ENCODE assay signal across 28 mouse cellular contexts in genomic region chr1:36970918-36971617, GRCm38 (mm10). TPM values are rescaled to one million over a fixed set of nuclear protein-coding genes. Genes with fewer than 3 reads are reported as not detected.
DNase-seq lines count a peak whose midpoint lies in the region; ATAC-seq lines count a peak whose summit lies in the region.
"Had no signal": no experiment of that assay in that cellular context is flagged by ENCODE, and none has a peak within 500 bp of the region (broad histone marks: within the 10 kb centered on the region; RNA-seq: fewer than 3 reads in every experiment).

No protein-coding gene starts in this region.

- DNase-seq in large intestine, adult 2 months (ENCODE audit: low read depth, low spot score) = peak; percentile 75
- no peak for DNase-seq in layer of hippocampus, adult 11-12 months (ENCODE audit: low spot score)
- no peak for DNase-seq in T-cell, adult 2 months (ENCODE audit: low spot score)
- no peak for DNase-seq in adrenal gland, postnatal 10 days
- no peak for DNase-seq in right cerebral cortex, adult 18-20 months
- DNase-seq: adrenal gland, adult 8-10 months; adrenal gland, postnatal 25 days; cerebellum, adult 11 months; cerebellum, adult 18-20 months; cerebellum, adult 8-10 months; cerebellum, adult 9-11 months; cerebellum, postnatal 14 days; cerebellum, postnatal 36 days; embryo, embryonic 11 days had no signal

- no peak overlapping the region for H3K4me3 ChIP-seq in intestine, embryonic 15.5 days (replicated peaks)
- H3K4me3 ChIP-seq in intestine, embryonic 16.5 days (ENCODE audit: low read length) = no peak overlapping the region
- H3K4me3 ChIP-seq in stomach, embryonic 16.5 days (replicated peaks; ENCODE audit: low read length) = no peak overlapping the region
- H3K4me3 ChIP-seq: embryonic facial prominence, embryonic 13.5 days; embryonic facial prominence, embryonic 15.5 days; erythroblast, embryonic 14.5 days; forebrain, embryonic 10.5 days; forebrain, embryonic 12.5 days had no signal

- peak; percentile 93 for ATAC-seq in intestine, embryonic 15.5 days
- ATAC-seq in intestine, embryonic 16.5 days = peak; percentile 92
- peak; percentile 69 for ATAC-seq in stomach, embryonic 16.5 days (ENCODE audit: insufficient read depth, low FRiP score)
- ATAC-seq: activated CD4-positive, CD25-positive, alpha-beta regulatory T cell, adult 4 months; forebrain, embryonic 14.5 days; forebrain, embryonic 16.5 days had no signal

- no peaks in the 10 kb centered on the region for H3K36me3 ChIP-seq in intestine, embryonic 15.5 days
- no peaks in the 10 kb centered on the region for H3K36me3 ChIP-seq in intestine, embryonic 16.5 days (ENCODE audit: control insufficient read depth, insufficient read depth, low read length)
- H3K36me3 ChIP-seq in stomach, embryonic 16.5 days (ENCODE audit: control insufficient read depth, insufficient read depth, low read length) = no peaks in the 10 kb centered on the region
- H3K36me3 ChIP-seq: embryonic facial prominence, embryonic 13.5 days; embryonic facial prominence, embryonic 15.5 days; forebrain, embryonic 10.5 days; forebrain, embryonic 12.5 days had no signal

- H3K4me1 ChIP-seq in intestine, embryonic 15.5 days (replicated peaks) = peaks cover 3% of the 10 kb centered on the region
- H3K4me1 ChIP-seq in intestine, embryonic 16.5 days (ENCODE audit: control insufficient read depth, insufficient read depth, low read length) = no peaks in the 10 kb centered on the region
- no peaks in the 10 kb centered on the region for H3K4me1 ChIP-seq in stomach, embryonic 16.5 days (ENCODE audit: control insufficient read depth, insufficient read depth, low read length)
- H3K4me1 ChIP-seq: embryonic facial prominence, embryonic 13.5 days; embryonic facial prominence, embryonic 15.5 days; forebrain, embryonic 10.5 days; forebrain, embryonic 12.5 days had no signal

- H3K27me3 ChIP-seq in intestine, embryonic 15.5 days (replicated peaks) = no peaks in the 10 kb centered on the region
- no peaks in the 10 kb centered on the region for H3K27me3 ChIP-seq in intestine, embryonic 16.5 days (replicated peaks; ENCODE audit: control insufficient read depth, insufficient read depth, low read length)
- H3K27me3 ChIP-seq in stomach, embryonic 16.5 days (ENCODE audit: control insufficient read depth, insufficient read depth, low read length) = no peaks in the 10 kb centered on the region
- H3K27me3 ChIP-seq: embryonic facial prominence, embryonic 13.5 days; embryonic facial prominence, embryonic 15.5 days; forebrain, embryonic 12.5 days had no signal

- no peak overlapping the region for H3K27ac ChIP-seq in intestine, embryonic 15.5 days
- H3K27ac ChIP-seq in intestine, embryonic 16.5 days (ENCODE audit: low read length) = no peak overlapping the region
- H3K27ac ChIP-seq in stomach, embryonic 16.5 days (ENCODE audit: low read length) = no peak overlapping the region; the same call in 1 of the 2 replicates
- H3K27ac ChIP-seq: embryonic facial prominence, embryonic 13.5 days; embryonic facial prominence, embryonic 15.5 days; forebrain, embryonic 10.5 days; forebrain, embryonic 12.5 days had no signal

- H3K4me2 ChIP-seq in intestine, embryonic 15.5 days (replicated peaks) = no peak overlapping the region
- H3K4me2 ChIP-seq in intestine, embryonic 16.5 days (ENCODE audit: low read depth, low read length) = no peak overlapping the region
- no peak overlapping the region for H3K4me2 ChIP-seq in stomach, embryonic 16.5 days (ENCODE audit: low read depth, low read length)
- H3K4me2 ChIP-seq: embryonic facial prominence, embryonic 13.5 days; embryonic facial prominence, embryonic 15.5 days; forebrain, embryonic 12.5 days had no signal

- H3K9me3 ChIP-seq in intestine, embryonic 15.5 days = no peaks in the 10 kb centered on the region
- no peaks in the 10 kb centered on the region for H3K9me3 ChIP-seq in intestine, embryonic 16.5 days (ENCODE audit: control insufficient read depth, low read length)
- no peaks in the 10 kb centered on the region for H3K9me3 ChIP-seq in stomach, embryonic 16.5 days (replicated peaks; ENCODE audit: control insufficient read depth, low read length)
- H3K9me3 ChIP-seq: embryonic facial prominence, embryonic 15.5 days; forebrain, embryonic 10.5 days had no signal

- H3K9ac ChIP-seq in intestine, embryonic 15.5 days = no peak overlapping the region
- H3K9ac ChIP-seq in intestine, embryonic 16.5 days (ENCODE audit: low read depth, low read length) = no peak overlapping the region
- H3K9ac ChIP-seq in stomach, embryonic 16.5 days (ENCODE audit: low read length) = no peak overlapping the region
- H3K9ac ChIP-seq: embryonic facial prominence, embryonic 13.5 days; embryonic facial prominence, embryonic 15.5 days; forebrain, embryonic 12.5 days had no signal

- WGBS in intestine, embryonic 15.5 days = 69% methylated on average over 3 of the region's 3 CpGs
- 66% methylated on average over 3 of the region's 3 CpGs for WGBS in intestine, embryonic 16.5 days
- 22% methylated on average over 3 of the region's 3 CpGs for WGBS in large intestine, adult 2 months
- WGBS in stomach, embryonic 16.5 days = 75% methylated on average over 3 of the region's 3 CpGs

RNA-seq across cellular contexts. Expression of gene Tmem131, which starts 27.6 kb away (rescaled TPM):
- polyA plus RNA-seq in intestine, embryonic 15.5 days (2015; fragmentation: Nextera tagmentation; extraction: Ambion mirVana) = 13.3 and 13.7 TPM in 2 replicates
- polyA plus RNA-seq in intestine, embryonic 16.5 days (2015; fragmentation: Nextera tagmentation; extraction: Ambion mirVana) = 9.3 and 11.3 TPM in 2 replicates
- 19.1 and 32.5 TPM in 2 replicates for polyA plus RNA-seq in large intestine, adult 2 months (2012; rRNA removed)
- 12.9 and 13.1 TPM in 2 replicates for polyA plus RNA-seq in stomach, embryonic 16.5 days (2015; fragmentation: Nextera tagmentation; extraction: Ambion mirVana)
- 10 to 100 TPM; 39.3 to 48.0 TPM for total RNA-seq in adrenal gland, postnatal 10 days (2021)

RNA-seq across cellular contexts. Expression of gene Vwa3b, which starts 55.3 kb away (rescaled TPM):
- 1.7 and 1.9 TPM in 2 replicates for polyA plus RNA-seq in intestine, embryonic 15.5 days (2015; fragmentation: Nextera tagmentation; extraction: Ambion mirVana)
- polyA plus RNA-seq in intestine, embryonic 16.5 days (2015; fragmentation: Nextera tagmentation; extraction: Ambion mirVana) = 1.7 TPM in 2 replicates
- 0.11 and 0.61 TPM in 2 replicates for polyA plus RNA-seq in large intestine, adult 2 months (2012; rRNA removed)
- polyA plus RNA-seq in stomach, embryonic 16.5 days (2015; fragmentation: Nextera tagmentation; extraction: Ambion mirVana) = 0.37 and 0.94 TPM in 2 replicates
- total RNA-seq in adrenal gland, postnatal 10 days (2021) = 1 to 10 TPM; 1.9 to 2.8 TPM
- total RNA-seq: common myeloid progenitor, adult 5-6 weeks; MEL had no signal
- polyA plus RNA-seq: C2C12; erythroblast, embryonic 14.5 days had no signal
